ENCODE assay signal across 33 mouse cellular contexts in the genomic region with DNA sequence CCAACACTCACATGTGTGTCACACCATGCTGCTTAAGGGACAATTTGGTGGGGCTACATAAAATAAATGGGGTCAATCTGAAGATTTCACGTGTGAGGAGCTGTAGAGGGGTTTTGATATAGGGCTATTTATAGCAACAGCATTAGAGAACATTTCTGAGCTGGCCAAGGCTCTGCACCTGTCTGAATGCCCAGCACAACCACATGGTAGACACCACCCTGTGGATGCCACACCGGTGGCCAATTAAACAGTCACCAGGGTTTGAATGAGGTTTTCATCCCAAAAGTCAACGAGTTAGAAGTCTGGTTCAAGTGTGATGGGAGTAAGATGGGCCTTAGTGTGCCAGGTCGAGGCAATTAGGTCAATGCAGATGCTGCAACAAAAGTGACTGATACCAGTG.
"Had no signal": no experiment of that assay in that cellular context is flagged by ENCODE, and none has a peak within 500 bp of the region (broad histone marks: within the 10 kb centered on the region; RNA-seq: fewer than 3 reads in every experiment).

No protein-coding gene starts in this region.

- H3K4me3 ChIP-seq: heart, embryonic 10.5 days; heart, embryonic 12.5 days; heart, embryonic 15.5 days; hindbrain, embryonic 10.5 days; hindbrain, embryonic 12.5 days; hindbrain, embryonic 13.5 days; hindbrain, embryonic 15.5 days; intestine, embryonic 15.5 days; kidney, embryonic 15.5 days; layer of hippocampus, adult 2 months; left cerebral cortex, adult 2 months had no signal

- H3K9ac ChIP-seq: heart, embryonic 12.5 days; heart, embryonic 15.5 days; hindbrain, embryonic 12.5 days; hindbrain, embryonic 13.5 days; hindbrain, embryonic 14.5 days; hindbrain, embryonic 15.5 days; intestine, embryonic 15.5 days; kidney, embryonic 15.5 days had no signal

- DNase-seq: heart, postnatal 14 days; heart, postnatal 36 days; heart, postnatal 4 days; kidney, adult 11 months; kidney, adult 18-20 months; kidney, adult 2 months; kidney, adult 8-10 months; kidney, adult 9 months; kidney, postnatal 10 days; kidney, postnatal 14 days; kidney, postnatal 25 days; kidney, postnatal 36 days; kidney, postnatal 4 days; layer of hippocampus, adult 9-11 months; layer of hippocampus, postnatal 36 days had no signal

- ATAC-seq: hindbrain, embryonic 16.5 days; hindbrain, postnatal 0 days; inflammation-experienced regulatory T-cells, adult 6 months; intestine, embryonic 15.5 days; intestine, embryonic 16.5 days; intestine, postnatal 0 days had no signal

- H3K4me1 ChIP-seq: hindbrain, embryonic 15.5 days; intestine, embryonic 15.5 days had no signal

- H3K36me3 ChIP-seq: hindbrain, embryonic 13.5 days; hindbrain, embryonic 15.5 days; intestine, embryonic 15.5 days had no signal

- H3K4me2 ChIP-seq: heart, embryonic 12.5 days; heart, embryonic 15.5 days; hindbrain, embryonic 12.5 days; hindbrain, embryonic 13.5 days; hindbrain, embryonic 14.5 days; hindbrain, embryonic 15.5 days; intestine, embryonic 15.5 days; kidney, embryonic 15.5 days had no signal

- H3K27me3 ChIP-seq: heart, embryonic 12.5 days; heart, embryonic 15.5 days; hindbrain, embryonic 12.5 days; hindbrain, embryonic 13.5 days; hindbrain, embryonic 15.5 days; intestine, embryonic 15.5 days; kidney, embryonic 15.5 days had no signal

- H3K9me3 ChIP-seq: heart, embryonic 10.5 days; heart, embryonic 12.5 days; heart, embryonic 15.5 days; hindbrain, embryonic 10.5 days; hindbrain, embryonic 12.5 days; hindbrain, embryonic 13.5 days; hindbrain, embryonic 15.5 days; intestine, embryonic 15.5 days; kidney, embryonic 15.5 days had no signal

- H3K27ac ChIP-seq: heart, embryonic 10.5 days; hindbrain, embryonic 10.5 days; hindbrain, embryonic 12.5 days; hindbrain, embryonic 13.5 days; hindbrain, embryonic 14.5 days; hindbrain, embryonic 15.5 days; hindbrain, postnatal 0 days; intestine, embryonic 15.5 days; kidney, embryonic 15.5 days; kidney, postnatal 0 days; layer of hippocampus, adult 2 months; left cerebral cortex, adult 2 months had no signal
